Mouse (Mus musculus) gastrocnemius, postnatal 4 days (tissue): ENCODE data around the gene Phf12. TPM values are rescaled to one million over a fixed set of nuclear protein-coding genes. Genes with fewer than 3 reads are reported as not detected.
A peak's percentile ranks its signal among the peaks of the same experiment; 100 is the strongest.

Experiments
- DNase-seq, 2 experiments: peaks; one replicate each; pipeline ENCODE4 v3.0.0; 2021 to 2022; ENCODE audit warnings: low spot score in 2 of 2, mixed read lengths in 2 of 2
- total RNA-seq, 2 experiments: library from RNA; stranded (reverse); gene quantifications; 2 replicates each; pipeline ENCODE4 v1.2.3; 2021

The Phf12 gene
- total RNA-seq, 2 experiments from 2014 or later: 35.4 to 39.9 TPM

- no peak for DNase-seq
Observed at GRCm38 (mm10) chr11:77968786-77969185, 13.8 kb upstream of the Phf12 start.

- no peak for DNase-seq
Observed at GRCm38 (mm10) chr11:77970718-77971117, 11.8 kb upstream of the Phf12 start.

- DNase-seq: no peak
Observed at GRCm38 (mm10) chr11:77973520-77973919, 9.0 kb upstream of the Phf12 start.

GRCm38 (mm10) chr11:77974325-77974724 lies 8.2 kb upstream of the Phf12 start:
- DNase-seq: no peak

- DNase-seq: no peak
Observed at GRCm38 (mm10) chr11:77975873-77976272, 6.7 kb upstream of the Phf12 start.

GRCm38 (mm10) chr11:77978161-77978560 lies 4.4 kb upstream of the Phf12 start:
- DNase-seq: no peak

- DNase-seq: no peak
Observed at GRCm38 (mm10) chr11:77979221-77979809, 3.2 kb upstream of the Phf12 start.

- no peak for DNase-seq
Observed at GRCm38 (mm10) chr11:77980281-77981204, 2.0 kb upstream of the Phf12 start.

- DNase-seq: peak; percentile 57 to 89
Observed at GRCm38 (mm10) chr11:77981609-77982440, 729 bp upstream of the Phf12 start.

- peak in 1 of 2 experiments; percentile 68 for DNase-seq
Observed at GRCm38 (mm10) chr11:77983191-77983936, 810 bp downstream of the Phf12 start.

GRCm38 (mm10) chr11:77983937-77984835 lies 1.6 kb downstream of the Phf12 start:
- peak in 1 of 2 experiments; percentile 77 for DNase-seq

- DNase-seq: peak in 1 of 2 experiments; percentile 39
Observed at GRCm38 (mm10) chr11:77984836-77985231, 2.3 kb downstream of the Phf12 start.

GRCm38 (mm10) chr11:77985541-77986065 lies 3.0 kb downstream of the Phf12 start:
- no peak for DNase-seq

GRCm38 (mm10) chr11:77989071-77989690 lies 6.6 kb downstream of the Phf12 start:
- no peak for DNase-seq

GRCm38 (mm10) chr11:77995556-77995955 lies 13.0 kb downstream of the Phf12 start:
- DNase-seq: no peak

GRCm38 (mm10) chr11:78006446-78006845 lies 23.9 kb downstream of the Phf12 start:
- no peak for DNase-seq

- peak; percentile 38 to 71 for DNase-seq
Observed at GRCm38 (mm10) chr11:78019676-78020075, 37.1 kb downstream of the Phf12 start.

GRCm38 (mm10) chr11:78023607-78024006 lies 41.1 kb downstream of the Phf12 start:
- DNase-seq: no peak

- no peak for DNase-seq
Observed at GRCm38 (mm10) chr11:78029240-78029639, 46.7 kb downstream of the Phf12 start.
